Mouse (Mus musculus): ENCODE results near the gene Ccdc24.
A peak's percentile ranks its signal among the peaks of the same experiment; 100 is the strongest.

Ccdc24 gene

GRCm38 (mm10) chr4:117850871-117851270, 21.5 kb downstream of the Ccdc24 start:
- DNase-seq = no peak

- DNase-seq = no peak
Measured at GRCm38 (mm10) chr4:117850176-117850575, 22.2 kb downstream of the Ccdc24 start.

- DNase-seq = no peak
Measured at GRCm38 (mm10) chr4:117849506-117849905, 22.9 kb downstream of the Ccdc24 start.

GRCm38 (mm10) chr4:117849063-117849462, 23.3 kb downstream of the Ccdc24 start:
- no peak for DNase-seq

GRCm38 (mm10) chr4:117847011-117847410, 25.3 kb downstream of the Ccdc24 start:
- DNase-seq = no peak

GRCm38 (mm10) chr4:117846261-117846660, 26.1 kb downstream of the Ccdc24 start:
- DNase-seq = no peak

- DNase-seq = no peak
Measured at GRCm38 (mm10) chr4:117845316-117845715, 27.0 kb downstream of the Ccdc24 start.

- no peak for DNase-seq
Measured at GRCm38 (mm10) chr4:117844467-117844866, 27.9 kb downstream of the Ccdc24 start.

GRCm38 (mm10) chr4:117843101-117843500, 29.3 kb downstream of the Ccdc24 start:
- no peak for DNase-seq

- DNase-seq = no peak
Measured at GRCm38 (mm10) chr4:117841566-117841965, 30.8 kb downstream of the Ccdc24 start.

GRCm38 (mm10) chr4:117840821-117841220, 31.5 kb downstream of the Ccdc24 start:
- DNase-seq = no peak

GRCm38 (mm10) chr4:117839366-117839765, 33.0 kb downstream of the Ccdc24 start:
- no peak for DNase-seq

- no peak for DNase-seq
Measured at GRCm38 (mm10) chr4:117837271-117837670, 35.1 kb downstream of the Ccdc24 start.

GRCm38 (mm10) chr4:117836204-117836767, 36.1 kb downstream of the Ccdc24 start:
- DNase-seq = peak; percentile 90

GRCm38 (mm10) chr4:117835531-117836111, 36.7 kb downstream of the Ccdc24 start:
- peak; percentile 72 for DNase-seq

GRCm38 (mm10) chr4:117834845-117835530, 37.4 kb downstream of the Ccdc24 start:
- peak; percentile 69 for DNase-seq

GRCm38 (mm10) chr4:117834457-117834844, 37.9 kb downstream of the Ccdc24 start, which contains the start of gene Slc6a9:
Gene Slc6a9, plus strand, starts transcription at chr4:117834506.
- no peak for DNase-seq

GRCm38 (mm10) chr4:117831920-117832691, 40.3 kb downstream of the Ccdc24 start:
- DNase-seq = no peak

GRCm38 (mm10) chr4:117831499-117831898, 40.9 kb downstream of the Ccdc24 start:
- no peak for DNase-seq

- no peak for DNase-seq
Measured at GRCm38 (mm10) chr4:117830801-117831200, 41.6 kb downstream of the Ccdc24 start.

GRCm38 (mm10) chr4:117830124-117830551, 42.2 kb downstream of the Ccdc24 start:
- no peak for DNase-seq

- DNase-seq = no peak
Measured at GRCm38 (mm10) chr4:117829260-117830123, 42.9 kb downstream of the Ccdc24 start.
